Mouse (Mus musculus): ENCODE measurements around the gene Slc25a21. TPM values are rescaled to one million over a fixed set of nuclear protein-coding genes. Genes with fewer than 3 reads are reported as not detected.

Slc25a21 gene
- polyA plus RNA-seq, 1 experiment from 2014 or later = 0.66 TPM

DNA sequence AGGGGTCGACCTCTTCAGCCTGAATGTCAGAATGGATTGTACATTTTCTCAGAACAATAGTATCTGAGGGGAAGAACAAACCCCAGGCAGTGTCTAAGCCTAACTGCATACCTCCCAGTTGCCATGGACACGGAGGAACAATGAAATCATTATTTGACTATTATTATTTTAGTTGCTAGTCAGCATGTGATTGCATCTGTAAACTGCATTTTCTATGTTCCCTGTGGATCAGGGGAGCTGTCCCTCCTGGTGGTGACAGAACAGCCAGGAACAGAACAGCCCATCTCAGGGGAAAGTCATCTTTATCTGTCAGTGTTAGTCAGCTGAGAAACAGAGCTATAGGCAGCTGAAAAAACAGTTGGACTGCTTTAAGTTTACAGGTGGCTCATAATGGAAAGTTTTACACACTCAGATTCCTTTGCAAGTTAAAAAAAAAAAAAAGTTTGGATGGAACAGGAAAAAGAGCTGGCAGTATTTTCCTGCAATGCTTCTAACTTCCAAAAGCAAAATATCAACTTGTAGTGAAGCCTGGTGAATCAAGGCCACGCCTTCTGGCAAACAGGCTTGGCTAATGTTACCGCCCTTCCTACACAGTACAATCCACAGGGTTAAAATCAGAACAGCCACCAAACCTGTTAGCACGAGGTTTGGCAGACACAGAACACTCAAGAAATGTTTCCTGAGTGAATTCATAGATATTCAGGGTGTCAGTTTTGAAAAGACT, 17.6 kb downstream of the Slc25a21 start:
- WGBS = 21% methylated on average over 5 of the region's 5 CpGs
- H3K4me3 ChIP-seq (replicated peaks) = no peak overlapping the region

DNA sequence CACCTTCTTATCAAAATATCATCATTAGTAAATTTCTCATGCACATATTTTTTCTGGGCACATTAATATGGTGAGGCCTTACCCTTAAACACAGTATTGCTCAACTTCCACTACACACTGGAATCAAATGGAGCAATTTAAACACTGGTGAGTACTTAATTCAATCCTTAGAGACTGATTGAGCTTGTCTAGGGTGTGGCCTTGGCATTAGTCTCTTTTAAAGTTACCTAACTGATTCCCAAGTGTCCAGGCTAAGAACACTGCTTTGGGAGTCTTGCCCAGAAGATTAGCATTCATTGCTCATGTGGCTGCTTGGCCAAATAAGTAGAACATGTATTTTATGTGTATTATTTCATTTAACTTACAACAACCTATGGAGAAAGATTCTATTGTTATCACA, 18.5 kb downstream of the Slc25a21 start:
- 0 out of 2 replicates have a peak, but pooled peaks cover 3% of the 10 kb centered on the region for H3K27me3 ChIP-seq
- no peak overlapping the region for H3K4me2 ChIP-seq
- no peak overlapping the region for H3K27ac ChIP-seq
- no peaks in the 10 kb centered on the region for H3K36me3 ChIP-seq (replicated peaks)
- H3K9ac ChIP-seq = no peak overlapping the region
- ATAC-seq (ENCODE audit: low FRiP score) = no peak
- H3K4me1 ChIP-seq = peaks cover 11% of the 10 kb centered on the region
- H3K9me3 ChIP-seq = no peaks in the 10 kb centered on the region
- no peak overlapping the region for H3K4me3 ChIP-seq (replicated peaks)

More for the DNA sequence above, 17.6 kb downstream of the Slc25a21 start:
- Histone ChIP-seq H3K9me3 (no peaks in the 10 kb centered on the region), H3K9ac (no peak overlapping the region), H3K27ac (no peak overlapping the region), H3K27me3 (0 out of 2 replicates have a peak, but pooled peaks cover 3% of the 10 kb centered on the region), H3K4me1 (peaks cover 11% of the 10 kb centered on the region), H3K4me2 (no peak overlapping the region), H3K36me3 (replicated peaks) (no peaks in the 10 kb centered on the region)
- no peak for ATAC-seq (ENCODE audit: low FRiP score)

DNA sequence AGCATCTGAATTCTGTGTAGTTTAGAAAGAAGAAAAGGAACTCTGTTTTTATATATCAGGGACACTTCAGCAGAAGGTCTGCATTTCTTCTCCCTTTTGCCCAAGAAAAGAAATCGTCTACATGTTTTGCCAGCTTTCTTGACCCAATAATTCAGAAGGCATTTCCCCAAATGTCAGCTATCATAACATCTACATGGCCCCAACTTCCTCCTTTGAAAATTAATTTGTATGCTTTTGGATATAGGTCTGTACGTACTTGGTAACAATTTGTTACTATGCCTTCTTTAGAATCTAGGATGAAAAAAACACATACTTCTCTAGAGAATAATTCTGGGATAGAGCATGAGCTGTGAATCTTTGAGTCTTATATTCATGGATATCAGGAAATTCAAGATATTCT, 34.0 kb downstream of the Slc25a21 start:
- H3K9ac ChIP-seq = no peak overlapping the region
- no peak overlapping the region for H3K4me3 ChIP-seq (replicated peaks)
- no peak overlapping the region for H3K4me2 ChIP-seq
- no peaks in the 10 kb centered on the region for H3K4me1 ChIP-seq
- 71% methylated on average over 2 of the region's 2 CpGs for whole genome bisulfite sequencing
- no peak overlapping the region for H3K27ac ChIP-seq
- no peaks in the 10 kb centered on the region for H3K9me3 ChIP-seq
- no peaks in the 10 kb centered on the region for H3K36me3 ChIP-seq (replicated peaks)
- no peak for ATAC-seq (ENCODE audit: low FRiP score)
- H3K27me3 ChIP-seq = no peaks in the 10 kb centered on the region

DNA sequence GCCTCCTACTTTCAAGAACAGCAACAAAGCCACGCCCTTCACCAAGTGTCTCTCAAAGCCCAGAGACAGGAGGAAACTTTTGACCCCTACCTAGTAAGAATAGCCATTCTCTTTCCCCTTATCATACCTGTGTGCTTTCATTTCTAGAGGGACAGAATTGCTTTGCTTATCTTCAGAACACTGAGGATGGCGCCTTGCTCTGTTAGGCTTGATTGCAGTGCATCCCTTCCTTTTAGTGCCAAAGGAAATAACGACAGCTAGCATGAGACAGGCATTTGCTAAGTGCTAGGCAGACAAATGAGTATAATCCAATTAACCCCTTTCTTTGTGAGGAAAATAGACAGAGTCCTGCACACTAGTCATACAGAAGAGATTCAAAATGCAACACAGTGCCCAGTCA, 34.4 kb downstream of the Slc25a21 start:
- Histone ChIP-seq H3K4me2 (no peak overlapping the region), H3K4me1 (no peaks in the 10 kb centered on the region), H3K9me3 (no peaks in the 10 kb centered on the region), H3K4me3 (replicated peaks) (no peak overlapping the region), H3K27me3 (no peaks in the 10 kb centered on the region), H3K36me3 (replicated peaks) (no peaks in the 10 kb centered on the region), H3K9ac (no peak overlapping the region), H3K27ac (no peak overlapping the region)
- ATAC-seq (ENCODE audit: low FRiP score) = no peak
- 55% methylated on average over 3 of the region's 3 CpGs for WGBS

DNA sequence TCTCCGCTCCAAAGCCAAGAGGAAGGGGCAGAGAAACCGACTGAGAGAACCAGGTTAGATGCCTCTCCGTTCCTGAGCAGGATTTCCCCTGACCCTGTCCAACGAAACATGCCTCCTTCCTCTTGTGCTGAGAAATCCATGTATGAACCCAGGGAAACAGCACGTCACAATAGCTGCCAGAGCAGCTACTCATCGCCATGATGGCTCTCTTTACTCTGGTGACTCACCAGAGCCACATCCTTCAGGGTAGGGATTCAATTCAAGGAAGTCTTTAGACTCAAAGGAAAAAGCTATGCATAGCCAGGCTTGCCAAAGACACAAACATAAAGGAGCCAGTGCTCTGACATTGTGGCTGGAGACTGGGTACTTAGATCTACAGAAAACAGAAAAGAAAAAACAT, 37.4 kb downstream of the Slc25a21 start:
- no peaks in the 10 kb centered on the region for H3K36me3 ChIP-seq (replicated peaks)
- WGBS = 89% methylated on average over 6 of the region's 6 CpGs

DNA sequence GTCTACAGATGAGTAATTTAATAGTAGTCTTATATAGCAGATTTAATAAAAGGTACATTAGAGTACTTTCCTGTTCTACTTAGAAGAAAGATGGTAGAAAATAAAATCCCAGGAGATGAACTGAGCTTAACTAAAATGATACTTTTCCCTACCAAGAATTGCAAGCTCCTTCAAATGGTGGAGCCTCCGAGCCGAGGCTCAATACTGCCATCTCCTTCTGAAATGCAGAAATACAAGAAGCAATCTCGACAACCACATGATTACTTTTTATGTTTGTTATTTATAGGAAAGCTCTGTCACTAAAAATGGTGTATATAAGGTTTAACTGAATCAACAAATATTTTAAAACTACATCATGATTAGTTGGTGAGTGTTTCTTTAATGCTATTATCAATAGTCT, 39.0 kb downstream of the Slc25a21 start:
- Histone ChIP-seq H3K4me1 (no peaks in the 10 kb centered on the region), H3K9ac (no peak overlapping the region), H3K4me2 (no peak overlapping the region), H3K27ac (no peak overlapping the region), H3K9me3 (no peaks in the 10 kb centered on the region), H3K36me3 (replicated peaks) (no peaks in the 10 kb centered on the region), H3K27me3 (no peaks in the 10 kb centered on the region), H3K4me3 (replicated peaks) (no peak overlapping the region)
- 68% methylated on average over 3 of the region's 3 CpGs for WGBS
- ATAC-seq (ENCODE audit: low FRiP score) = no peak

More for the DNA sequence above, 37.4 kb downstream of the Slc25a21 start:
- H3K4me2 ChIP-seq = no peak overlapping the region
- ATAC-seq (ENCODE audit: low FRiP score) = no peak
- H3K9me3 ChIP-seq = no peaks in the 10 kb centered on the region
- no peak overlapping the region for H3K9ac ChIP-seq
- H3K4me3 ChIP-seq (replicated peaks) = no peak overlapping the region
- no peaks in the 10 kb centered on the region for H3K27me3 ChIP-seq
- H3K4me1 ChIP-seq = no peaks in the 10 kb centered on the region
- no peak overlapping the region for H3K27ac ChIP-seq

DNA sequence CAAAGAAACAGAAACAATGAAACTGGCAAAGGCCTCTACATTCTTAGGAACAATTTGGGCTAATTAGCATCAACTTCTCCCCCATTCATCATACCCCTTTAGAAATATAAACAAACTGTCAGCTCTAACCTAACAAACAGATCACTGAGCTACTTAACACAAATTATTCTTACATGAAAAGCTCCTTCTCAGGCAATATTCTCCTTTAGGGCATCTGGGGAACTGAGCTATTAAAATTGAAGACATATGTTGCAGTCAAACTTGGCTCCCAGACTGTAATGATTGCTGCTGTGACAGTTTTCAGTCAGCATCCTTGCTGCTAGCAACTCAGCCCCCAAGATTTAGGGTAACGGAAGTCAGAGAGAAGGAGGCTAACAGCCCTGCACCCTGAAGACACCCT, 58.3 kb downstream of the Slc25a21 start:
- Histone ChIP-seq H3K4me2 (no peak overlapping the region), H3K27me3 (no peaks in the 10 kb centered on the region), H3K4me1 (no peaks in the 10 kb centered on the region), H3K27ac (no peak overlapping the region), H3K9ac (no peak overlapping the region), H3K36me3 (replicated peaks) (no peaks in the 10 kb centered on the region), H3K4me3 (replicated peaks) (no peak overlapping the region), H3K9me3 (no peaks in the 10 kb centered on the region)
- WGBS = 71% methylated on average over 1 of the region's 1 CpGs
- ATAC-seq (ENCODE audit: low FRiP score) = no peak

DNA sequence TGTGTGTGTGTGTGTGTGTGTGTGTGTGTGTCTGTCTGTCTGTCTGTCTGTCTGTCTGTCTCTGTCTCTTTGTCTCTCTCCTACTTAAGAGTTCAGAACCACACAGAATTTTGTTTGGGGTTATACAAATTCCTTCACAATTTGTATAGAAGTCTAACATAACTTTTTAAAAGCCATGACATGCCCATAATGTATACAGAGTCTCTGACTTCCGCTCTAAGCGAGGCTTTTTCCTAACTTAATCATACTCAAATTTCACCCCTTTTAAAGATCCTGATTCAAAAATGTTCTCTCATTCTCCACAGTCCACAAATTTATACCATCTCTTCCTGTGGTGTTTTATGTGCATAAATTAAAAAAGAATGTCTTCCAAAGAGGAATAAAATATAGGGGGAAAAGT, 59.5 kb downstream of the Slc25a21 start:
- H3K27me3 ChIP-seq = no peaks in the 10 kb centered on the region
- H3K4me2 ChIP-seq = no peak overlapping the region
- H3K4me3 ChIP-seq (replicated peaks) = no peak overlapping the region
- ATAC-seq (ENCODE audit: low FRiP score) = no peak
- no peak overlapping the region for H3K27ac ChIP-seq
- H3K36me3 ChIP-seq (replicated peaks) = no peaks in the 10 kb centered on the region
- H3K9me3 ChIP-seq = no peaks in the 10 kb centered on the region
- 82% methylated on average over 2 of the region's 2 CpGs for WGBS
- no peaks in the 10 kb centered on the region for H3K4me1 ChIP-seq
- no peak overlapping the region for H3K9ac ChIP-seq

DNA sequence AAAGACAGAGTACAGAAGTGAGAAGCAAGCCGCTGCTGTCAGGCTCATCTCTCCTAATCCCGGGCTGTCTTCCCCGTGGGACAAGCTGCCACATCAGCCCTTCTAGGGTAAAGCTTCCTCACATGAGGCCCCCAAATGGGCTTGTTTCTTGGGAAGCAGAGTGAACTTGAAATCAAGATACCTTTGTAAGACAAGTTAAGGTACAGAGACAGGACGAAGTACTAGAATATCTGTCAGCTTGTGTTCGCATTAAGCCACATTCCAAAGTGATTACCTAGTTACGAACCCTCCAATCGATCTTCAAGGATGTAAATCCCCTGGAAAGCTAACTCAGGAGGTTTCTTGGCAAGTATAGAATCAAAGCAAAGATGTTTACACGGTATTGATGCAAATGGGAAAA, 78.7 kb downstream of the Slc25a21 start:
- Histone ChIP-seq H3K27ac (no peak overlapping the region), H3K9me3 (no peaks in the 10 kb centered on the region), H3K4me2 (no peak overlapping the region), H3K36me3 (replicated peaks) (no peaks in the 10 kb centered on the region), H3K4me1 (peaks cover 4% of the 10 kb centered on the region; the same call in 1 of the 2 replicates), H3K4me3 (replicated peaks) (no peak overlapping the region), H3K9ac (no peak overlapping the region), H3K27me3 (no peaks in the 10 kb centered on the region)
- ATAC-seq (ENCODE audit: low FRiP score) = no peak
- 33% methylated on average over 8 of the region's 8 CpGs for WGBS

DNA sequence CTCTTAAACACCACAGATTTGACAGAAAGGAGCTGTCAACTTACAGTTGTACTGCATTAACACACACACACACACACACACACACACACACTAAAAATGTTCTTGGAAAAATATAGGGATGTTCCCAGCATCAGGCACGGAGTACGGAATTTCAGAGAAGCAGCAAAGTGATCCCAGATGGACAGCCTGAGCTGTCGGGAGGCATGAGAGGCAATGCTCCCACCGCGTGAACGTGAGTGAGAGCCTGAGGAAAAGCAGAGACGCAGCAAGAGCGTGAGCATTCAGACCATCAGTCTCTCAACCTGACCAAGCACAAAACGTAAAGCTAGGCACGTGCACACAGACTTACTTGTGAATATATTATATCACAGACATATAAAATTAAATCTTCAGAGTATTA, 81.8 kb downstream of the Slc25a21 start:
- Histone ChIP-seq H3K4me1 (peaks cover 4% of the 10 kb centered on the region; the same call in 1 of the 2 replicates), H3K36me3 (replicated peaks) (no peaks in the 10 kb centered on the region), H3K4me2 (no peak overlapping the region), H3K9ac (no peak overlapping the region), H3K9me3 (no peaks in the 10 kb centered on the region), H3K27me3 (no peaks in the 10 kb centered on the region), H3K27ac (no peak overlapping the region), H3K4me3 (replicated peaks) (no peak overlapping the region)
- no peak for ATAC-seq (ENCODE audit: low FRiP score)
- WGBS = 81% methylated on average over 10 of the region's 10 CpGs

DNA sequence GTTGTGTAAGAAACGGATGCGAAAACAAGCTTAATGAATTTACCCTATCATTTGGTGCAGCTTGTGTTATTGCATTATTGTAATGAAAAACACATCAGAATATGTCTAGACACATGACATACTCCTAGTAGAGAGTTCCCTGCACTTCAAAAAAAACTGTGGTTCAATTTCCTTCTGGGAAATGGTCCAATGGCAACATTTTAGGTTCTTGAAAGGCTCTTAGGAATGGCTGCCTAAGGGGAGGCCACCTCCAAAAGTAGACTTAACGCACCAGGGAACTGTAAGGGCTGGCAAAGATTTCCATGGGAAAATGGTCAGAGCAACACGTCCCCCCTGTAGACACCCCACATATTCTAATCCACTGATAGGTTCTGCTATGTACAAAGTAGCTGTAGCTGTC, 87.9 kb downstream of the Slc25a21 start:
- Histone ChIP-seq H3K27me3 (no peaks in the 10 kb centered on the region), H3K4me3 (replicated peaks) (no peak overlapping the region), H3K27ac (no peak overlapping the region), H3K4me1 (no peaks in the 10 kb centered on the region), H3K9me3 (no peaks in the 10 kb centered on the region), H3K4me2 (no peak overlapping the region), H3K36me3 (replicated peaks) (no peaks in the 10 kb centered on the region), H3K9ac (no peak overlapping the region)
- 92% methylated on average over 4 of the region's 4 CpGs for WGBS
- no peak for ATAC-seq (ENCODE audit: low FRiP score)

DNA sequence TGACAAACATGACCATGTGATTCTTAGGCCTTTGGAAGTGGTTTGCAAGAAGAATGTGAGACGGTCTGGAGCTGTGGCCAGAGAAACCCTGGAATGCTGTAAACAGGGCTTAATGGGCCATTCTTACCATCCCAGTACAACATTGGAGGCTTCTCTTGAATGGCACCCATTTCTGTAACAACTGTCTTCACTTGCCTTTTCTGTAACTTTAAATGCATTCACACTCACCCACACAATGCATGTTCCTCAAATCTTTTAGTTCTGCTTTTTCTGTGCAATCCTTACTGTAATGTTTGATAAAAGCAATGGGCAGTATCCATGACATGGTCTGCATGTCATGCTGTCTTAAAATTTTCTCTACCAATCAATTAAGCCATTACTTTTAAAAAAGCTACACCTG, 95.0 kb downstream of the Slc25a21 start:
- Histone ChIP-seq H3K36me3 (replicated peaks) (no peaks in the 10 kb centered on the region), H3K27ac (no peak overlapping the region), H3K4me1 (no peaks in the 10 kb centered on the region), H3K9me3 (no peaks in the 10 kb centered on the region), H3K9ac (no peak overlapping the region), H3K4me2 (no peak overlapping the region), H3K27me3 (no peaks in the 10 kb centered on the region), H3K4me3 (replicated peaks) (no peak overlapping the region)
- WGBS = 95% methylated on average over 1 of the region's 1 CpGs
- ATAC-seq (ENCODE audit: low FRiP score) = no peak

DNA sequence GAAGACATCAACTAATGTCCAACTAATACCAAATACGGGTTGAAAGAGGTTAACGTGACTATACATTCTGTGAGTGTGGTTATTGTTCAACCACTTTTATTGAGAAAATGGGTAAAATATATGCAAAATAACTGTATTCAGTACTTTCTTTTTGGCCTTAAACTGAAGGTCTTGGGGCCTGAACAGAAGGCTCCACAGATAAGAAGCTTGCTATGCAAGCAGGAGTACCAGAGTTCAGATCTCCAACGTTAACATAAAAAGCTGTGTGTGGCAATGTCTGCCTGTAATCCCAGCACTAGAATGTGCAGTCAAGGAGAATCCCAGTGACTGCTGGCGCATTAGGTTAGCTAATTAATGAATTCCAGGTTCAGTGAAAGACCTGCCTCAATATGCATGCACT, 96.7 kb downstream of the Slc25a21 start:
- 79% methylated on average over 4 of the region's 4 CpGs for WGBS
- H3K27me3 ChIP-seq = no peaks in the 10 kb centered on the region
- no peak for ATAC-seq (ENCODE audit: low FRiP score)

More for the DNA sequence above, 96.7 kb downstream of the Slc25a21 start:
- no peak overlapping the region for H3K9ac ChIP-seq
- no peaks in the 10 kb centered on the region for H3K36me3 ChIP-seq (replicated peaks)
- no peak overlapping the region for H3K4me3 ChIP-seq (replicated peaks)
- H3K9me3 ChIP-seq = no peaks in the 10 kb centered on the region
- no peak overlapping the region for H3K4me2 ChIP-seq
- H3K4me1 ChIP-seq = no peaks in the 10 kb centered on the region
- no peak overlapping the region for H3K27ac ChIP-seq
